Mouse (Mus musculus) A20 (cell line): ENCODE measurements around the gene Atrip.

Source experiments
- DNase-seq: peaks from one replicate; pipeline ENCODE4 v3.0.0-alpha.2; 2011; ENCODE audit warnings: low read depth, low spot score

The Atrip gene

DNA sequence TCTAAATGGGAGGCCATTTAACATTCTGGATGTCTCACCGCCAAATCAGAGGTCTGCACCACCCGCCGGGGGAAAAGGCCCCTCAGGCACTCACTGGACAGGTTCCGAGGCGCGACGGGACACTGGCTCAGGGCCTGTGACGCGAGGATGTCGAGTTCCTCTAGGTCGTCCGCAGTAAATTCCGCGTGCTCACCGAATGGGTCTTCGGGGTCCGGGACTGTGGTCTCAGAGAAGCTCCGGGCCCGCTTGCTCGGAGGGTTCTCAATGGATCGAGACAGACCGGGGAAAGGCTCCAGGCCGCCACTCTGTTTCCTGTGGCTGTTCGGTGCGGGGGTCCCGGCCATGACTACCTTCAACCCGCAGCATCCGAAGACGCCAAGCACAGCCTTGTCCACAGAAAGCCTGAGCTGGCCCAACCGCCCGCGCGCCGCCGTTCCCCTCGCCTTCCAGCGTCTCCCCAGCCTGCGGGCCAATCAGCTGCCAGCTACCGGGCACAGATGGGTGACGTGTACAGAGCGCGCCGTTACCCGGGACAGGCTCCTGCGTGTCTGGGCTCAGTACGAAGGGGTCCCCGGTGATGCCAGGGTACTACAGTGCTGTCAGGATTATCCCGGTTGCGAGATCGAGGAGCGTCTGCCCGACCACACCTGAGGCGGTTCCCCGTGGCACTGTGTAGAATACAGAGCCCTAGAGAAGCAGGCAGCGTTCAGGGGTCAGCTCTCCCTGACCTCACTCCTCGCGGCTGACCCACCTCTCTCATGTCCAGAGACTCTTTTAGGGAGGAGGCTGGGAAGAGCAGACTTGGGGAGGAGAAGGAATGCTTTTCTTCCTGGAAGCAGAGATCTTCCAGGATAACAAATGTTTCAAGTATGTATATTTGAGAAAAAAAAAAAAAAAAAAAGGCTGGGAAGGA, at the start of gene Atrip:
Gene Atrip, minus strand, starts transcription at position 464 of the 913 bp plus-strand sequence.
- peak; percentile 91 for DNase-seq

DNA sequence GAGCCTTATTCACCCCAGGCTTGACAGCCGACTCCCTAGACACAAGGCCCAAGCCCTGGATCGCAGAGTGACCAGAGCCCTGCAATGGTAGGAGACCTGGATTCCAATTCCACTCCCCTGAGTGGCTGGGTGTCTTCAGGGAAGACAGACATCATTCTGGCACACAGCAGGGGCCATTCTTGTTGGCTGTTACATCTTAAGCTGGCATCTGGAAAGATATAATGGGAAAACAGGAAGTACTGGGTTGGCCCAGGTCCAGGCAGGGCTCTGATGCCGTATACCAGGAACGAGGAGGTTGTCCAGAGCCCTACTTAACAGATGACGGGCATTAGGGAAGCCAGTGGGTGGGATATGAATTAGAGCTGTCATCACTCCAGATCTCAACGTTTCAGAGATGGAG, 49.3 kb upstream of the Atrip start:
- no peak for DNase-seq

DNA sequence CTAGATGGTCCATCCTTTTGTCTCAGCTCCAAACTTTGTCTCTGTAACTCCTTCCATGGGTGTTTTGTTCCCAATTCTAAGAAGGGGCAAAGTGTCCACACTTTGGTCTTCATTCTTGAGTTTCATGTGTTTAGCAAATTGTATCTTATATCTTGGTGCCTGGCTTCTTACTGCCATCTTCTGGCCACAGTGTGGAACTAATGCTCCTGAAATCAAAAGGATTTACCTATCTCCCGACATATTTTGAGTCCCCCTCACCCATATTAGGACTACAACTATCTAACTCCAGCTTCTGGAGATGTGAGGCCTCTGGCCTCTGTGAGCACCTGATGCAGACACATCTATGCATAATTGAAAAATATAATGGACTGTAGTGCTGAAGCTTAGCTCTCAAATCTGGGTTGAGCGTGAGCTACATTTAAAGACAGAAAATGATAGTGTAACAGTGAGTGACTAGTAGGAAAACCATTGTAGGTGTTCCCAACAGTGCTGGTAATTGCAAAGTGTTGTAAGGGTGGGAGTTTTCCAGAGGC, 48.7 kb upstream of the Atrip start:
- DNase-seq: peak; percentile 55

DNA sequence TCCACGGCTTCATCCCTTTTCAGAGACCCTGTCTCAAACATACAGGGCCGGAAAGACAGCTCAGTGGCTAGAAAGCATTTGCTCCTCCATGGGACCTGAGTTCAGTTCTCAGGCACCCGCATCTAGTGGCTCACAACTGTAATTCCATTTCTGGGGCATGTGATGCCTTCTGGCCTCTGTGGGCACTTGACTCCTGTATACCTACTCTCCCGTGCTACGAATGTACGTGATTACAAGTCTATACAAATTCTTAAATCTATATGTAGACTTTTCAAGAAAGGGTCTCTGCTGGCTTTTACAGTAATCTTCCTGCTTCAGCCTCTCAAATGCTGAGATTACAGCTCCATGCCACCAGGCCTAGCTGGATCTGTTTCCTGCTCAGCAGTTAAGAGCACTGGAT, 47.0 kb upstream of the Atrip start:
- no peak for DNase-seq

DNA sequence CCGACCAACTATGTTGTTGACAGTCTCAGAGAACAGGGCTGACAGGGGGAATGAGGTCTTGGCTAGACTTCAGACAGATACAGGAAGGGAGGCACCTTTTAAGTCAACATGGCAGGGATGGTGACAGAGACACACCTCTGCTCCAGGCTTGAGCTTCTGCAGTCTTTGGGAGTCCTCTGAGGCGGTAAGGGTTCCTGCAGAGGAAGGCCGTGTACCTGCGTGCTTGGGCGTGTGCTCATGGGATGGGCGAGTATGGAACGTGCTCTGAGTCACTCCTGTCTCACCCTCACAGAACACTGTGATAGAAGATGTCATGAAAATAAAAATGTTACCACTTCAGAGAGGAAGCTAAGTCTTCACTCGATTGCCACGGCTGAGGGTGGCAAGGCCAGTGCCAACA, 45.6 kb upstream of the Atrip start:
- no peak for DNase-seq

DNA sequence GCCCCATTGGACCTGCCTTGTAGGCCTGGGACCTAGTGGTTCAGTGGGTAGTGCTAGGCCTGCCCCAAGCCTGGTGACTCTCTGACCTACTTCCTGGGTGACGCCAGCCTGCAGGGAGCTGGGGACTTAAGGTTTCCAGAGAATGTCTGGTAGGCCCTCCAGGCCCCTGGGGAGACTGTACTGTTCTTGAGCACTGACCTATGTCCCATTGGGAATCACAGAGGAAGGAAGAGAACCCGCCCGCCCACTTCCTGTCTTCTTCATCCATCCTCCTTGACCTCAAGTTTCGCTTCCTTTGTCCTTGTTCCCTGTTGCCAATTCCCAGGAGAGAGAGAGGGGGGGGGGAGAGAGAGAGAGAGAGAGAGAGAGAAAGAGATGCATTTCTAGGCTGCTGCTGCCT, 44.2 kb upstream of the Atrip start:
- no peak for DNase-seq

DNA sequence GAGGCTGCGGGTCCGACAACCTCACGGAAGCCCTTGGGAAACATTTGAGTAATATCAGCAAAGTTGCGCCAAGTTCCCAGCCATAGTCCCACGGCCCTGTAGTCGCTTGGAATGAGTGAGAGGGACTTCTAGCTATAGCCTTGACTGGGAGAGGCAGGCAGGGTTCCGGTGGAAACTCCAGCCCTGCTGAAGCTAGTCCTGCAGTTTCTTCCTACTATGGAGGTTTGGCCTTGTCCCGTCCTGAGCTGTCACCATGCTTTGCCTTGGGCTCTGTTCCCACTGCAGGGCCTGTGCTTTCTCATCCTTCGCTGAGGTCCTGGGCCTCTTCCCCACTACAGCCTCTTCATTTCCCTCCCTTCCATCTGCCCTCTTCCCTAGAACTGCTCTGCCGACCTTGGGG, 42.3 kb upstream of the Atrip start:
- no peak for DNase-seq

DNA sequence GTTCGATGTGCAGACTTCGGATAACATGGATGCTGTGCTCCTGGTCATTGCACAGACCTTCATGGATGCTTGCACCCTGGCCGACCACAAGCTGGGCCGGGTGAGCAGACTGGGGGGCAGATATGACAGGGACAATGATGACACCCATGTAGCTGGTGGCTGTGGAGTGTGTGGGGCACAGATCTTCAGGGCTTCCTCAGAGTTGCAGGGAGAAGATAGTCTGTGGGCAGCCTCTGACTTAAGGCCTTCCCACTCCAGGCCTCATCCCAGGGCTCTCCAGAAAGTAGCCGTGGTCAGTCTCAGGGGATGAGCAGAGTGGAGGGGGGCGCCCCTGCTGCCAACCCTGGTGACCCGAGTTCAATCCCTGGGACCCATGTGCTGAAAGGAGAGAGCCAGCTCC, 40.9 kb upstream of the Atrip start:
- no peak for DNase-seq

DNA sequence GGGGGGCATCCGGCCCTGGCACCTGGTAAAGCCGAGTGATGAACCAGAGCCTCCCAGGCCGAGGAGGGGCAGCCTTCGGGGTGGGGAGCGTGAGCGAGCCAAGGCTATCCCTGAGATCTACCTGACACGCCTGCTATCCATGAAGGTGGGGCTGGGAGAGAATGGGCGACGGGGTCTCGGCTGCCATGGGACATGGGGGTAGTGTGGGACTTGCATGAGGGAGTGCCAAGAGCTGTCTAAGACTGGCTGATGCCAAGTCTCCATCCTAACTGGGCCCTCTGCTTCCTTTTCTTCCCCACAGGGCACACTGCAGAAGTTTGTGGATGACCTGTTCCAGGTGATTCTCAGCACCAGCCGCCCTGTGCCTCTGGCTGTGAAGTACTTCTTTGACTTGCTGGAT, 40.4 kb upstream of the Atrip start:
- DNase-seq: no peak

DNA sequence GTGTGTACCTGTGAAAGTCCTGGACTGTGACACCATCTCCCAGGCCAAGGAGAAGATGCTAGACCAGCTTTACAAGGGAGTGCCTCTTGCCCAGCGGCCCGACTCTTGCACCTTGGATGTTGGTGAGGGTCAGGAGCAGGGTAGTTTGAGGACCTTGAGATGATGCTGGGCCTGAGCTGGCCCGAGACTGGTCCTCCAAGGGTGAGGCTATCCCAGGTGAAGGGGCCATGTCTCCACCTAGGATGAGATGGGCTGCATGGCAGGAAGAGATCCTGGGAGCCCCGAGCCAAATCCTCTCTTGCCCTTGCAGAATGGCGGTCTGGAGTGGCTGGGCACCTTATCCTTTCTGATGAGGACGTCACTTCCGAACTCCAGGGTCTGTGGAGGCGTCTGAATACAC, 39.4 kb upstream of the Atrip start:
- no peak for DNase-seq

DNA sequence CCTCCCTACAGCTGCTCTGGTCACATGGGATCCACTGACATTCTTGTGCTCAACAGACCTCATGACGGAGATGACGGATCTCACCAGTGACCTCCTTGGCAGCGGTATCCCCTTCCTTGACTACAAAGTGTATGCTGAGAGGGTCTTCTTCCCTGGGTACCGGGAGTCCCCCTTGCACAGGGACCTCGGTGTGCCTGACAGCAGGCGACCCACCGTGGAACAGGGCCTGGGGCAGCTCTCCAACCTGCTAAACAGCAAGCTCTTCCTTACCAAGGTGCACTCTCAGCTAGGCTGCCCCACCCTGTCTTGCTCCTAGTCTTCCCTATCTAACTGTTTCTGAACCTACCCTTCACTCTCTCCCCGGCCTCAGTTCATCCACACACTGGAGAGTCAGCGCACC, 37.7 kb upstream of the Atrip start:
- no peak for DNase-seq

DNA sequence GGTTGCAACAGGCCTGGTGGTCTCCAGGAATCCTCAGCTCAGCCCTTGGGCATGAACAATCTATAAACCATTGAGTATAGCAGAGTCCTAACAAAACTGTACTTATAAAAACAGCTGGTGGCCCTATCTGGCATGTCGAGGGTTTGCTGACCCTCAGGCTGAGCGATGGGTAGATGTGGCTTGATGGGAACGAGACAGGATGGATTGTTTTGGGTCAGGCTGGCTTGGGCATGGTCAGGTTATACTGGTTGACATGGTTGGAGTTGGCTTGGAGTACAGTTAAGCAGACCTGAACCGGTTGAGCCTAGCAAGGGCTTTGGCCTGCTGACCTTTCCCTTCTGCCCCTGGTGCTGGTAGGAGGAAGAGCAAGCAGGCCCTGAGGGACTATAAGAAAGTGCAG, 37.2 kb upstream of the Atrip start:
- DNase-seq: no peak

DNA sequence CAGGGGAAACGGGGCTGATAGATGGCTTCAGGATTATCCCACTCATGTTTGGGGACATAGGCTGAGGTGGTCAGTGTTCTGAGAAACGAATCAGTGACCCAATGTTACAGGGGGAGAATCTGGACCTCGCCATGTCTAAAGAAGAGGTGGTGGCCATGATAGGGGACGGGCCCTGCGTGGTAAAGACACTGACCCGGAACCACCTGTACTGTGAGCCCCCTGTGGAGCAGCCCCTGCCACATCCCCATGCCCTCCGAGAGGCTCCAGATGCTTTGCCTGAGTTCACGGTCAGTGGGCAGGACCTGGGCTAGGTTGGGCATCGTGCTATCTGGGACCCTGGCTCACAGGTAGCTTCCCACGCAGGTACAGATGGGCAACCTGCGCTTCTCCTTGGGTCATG, 36.3 kb upstream of the Atrip start:
- no peak for DNase-seq

DNA sequence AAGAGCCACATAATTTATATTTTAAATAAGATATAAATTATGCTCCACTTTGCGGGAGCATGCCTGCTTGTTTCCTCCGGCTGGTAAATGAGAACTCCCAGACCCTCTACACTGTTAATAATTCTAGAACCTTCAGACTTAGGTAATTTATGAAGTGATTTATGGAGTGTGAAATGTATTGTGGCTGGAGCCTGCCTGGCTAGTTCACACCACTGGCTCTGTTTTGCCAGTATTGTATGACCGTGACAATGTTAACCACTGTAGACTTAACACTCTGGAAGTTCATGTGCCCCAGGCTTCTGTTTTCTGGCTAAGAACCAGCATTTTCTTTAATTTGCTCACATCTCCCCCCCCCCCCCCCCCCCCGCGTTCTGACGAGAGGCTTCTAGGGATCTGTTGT, 33.4 kb upstream of the Atrip start:
- DNase-seq: no peak

DNA sequence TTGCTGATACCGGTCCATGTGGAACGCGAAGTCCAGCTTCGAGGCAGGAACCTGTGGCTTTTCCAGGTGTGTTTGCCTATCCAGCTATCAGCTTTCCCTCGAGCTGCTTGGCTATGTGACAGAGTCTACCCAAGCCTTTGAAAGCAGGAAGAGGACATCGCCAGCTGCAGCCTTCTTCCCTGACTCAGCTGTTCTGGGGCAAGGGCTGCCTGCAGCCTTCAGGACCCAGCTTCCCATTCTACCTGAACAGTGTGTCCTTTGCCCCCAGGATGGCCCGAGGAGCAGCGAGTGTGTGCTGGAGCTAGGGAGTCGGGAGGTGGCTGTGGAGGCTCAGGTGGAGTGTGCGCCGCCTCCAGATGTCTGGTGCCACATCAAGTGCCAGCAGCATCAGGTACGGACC, 31.7 kb upstream of the Atrip start:
- no peak for DNase-seq

DNA sequence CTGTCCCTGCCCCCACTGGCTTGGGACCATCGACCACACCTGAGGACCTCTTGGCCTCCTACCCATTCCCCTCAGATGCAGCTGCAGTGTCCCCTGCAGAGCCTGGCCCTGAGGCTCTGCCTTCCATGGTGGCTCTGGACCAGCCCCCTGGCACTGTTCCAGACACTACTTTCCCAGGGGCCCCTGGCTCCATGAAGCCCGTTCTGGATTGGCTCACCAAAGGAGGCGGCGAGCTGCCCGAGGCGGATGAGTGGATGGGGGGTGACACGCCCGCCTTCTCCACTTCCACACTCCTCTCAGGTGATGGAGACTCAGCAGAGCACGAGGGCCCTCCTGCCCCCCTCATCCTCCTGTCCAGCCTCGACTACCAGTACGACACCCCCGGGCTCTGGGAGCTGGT, 31.1 kb upstream of the Atrip start:
- DNase-seq: no peak

DNA sequence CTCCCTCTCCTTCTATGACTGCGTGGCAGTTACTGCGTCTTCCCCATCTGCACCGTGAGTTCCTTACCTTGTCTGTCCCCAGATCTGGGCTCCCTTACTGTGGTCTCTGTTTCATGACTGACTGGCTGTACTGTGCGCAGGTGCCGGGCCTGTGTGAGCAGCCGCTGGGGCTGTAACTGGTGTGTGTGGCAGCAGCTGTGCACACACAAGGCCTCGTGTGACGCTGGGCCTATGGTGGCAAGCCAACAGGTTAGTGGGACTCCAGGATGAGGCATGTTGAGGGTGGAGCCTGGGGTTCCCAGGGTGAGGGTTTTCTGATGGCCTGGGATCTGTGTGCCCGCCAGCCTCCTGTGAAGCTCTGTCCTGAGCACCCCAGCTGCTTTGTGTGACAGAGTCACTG, 30.2 kb upstream of the Atrip start:
- DNase-seq: no peak

DNA sequence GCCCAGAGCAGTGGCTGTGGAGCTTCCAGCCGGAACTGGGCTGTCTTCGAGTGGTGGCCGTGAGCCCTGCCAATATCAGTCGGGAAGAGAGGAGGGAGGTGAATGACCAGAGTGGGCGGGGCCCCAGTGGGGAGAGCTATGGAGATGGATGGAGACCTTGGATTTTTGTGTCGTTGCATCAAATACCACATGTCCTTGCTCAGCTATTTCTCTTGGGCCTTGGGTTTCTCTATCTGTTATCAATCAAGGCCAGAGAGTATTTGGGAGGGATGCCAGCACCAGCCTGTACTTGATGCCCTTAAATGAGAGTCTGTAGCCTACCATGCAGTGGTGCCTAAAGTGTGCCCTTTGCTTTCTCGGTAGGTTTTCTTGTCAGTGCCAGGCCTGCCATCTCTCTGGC, 29.3 kb upstream of the Atrip start:
- DNase-seq: no peak

DNA sequence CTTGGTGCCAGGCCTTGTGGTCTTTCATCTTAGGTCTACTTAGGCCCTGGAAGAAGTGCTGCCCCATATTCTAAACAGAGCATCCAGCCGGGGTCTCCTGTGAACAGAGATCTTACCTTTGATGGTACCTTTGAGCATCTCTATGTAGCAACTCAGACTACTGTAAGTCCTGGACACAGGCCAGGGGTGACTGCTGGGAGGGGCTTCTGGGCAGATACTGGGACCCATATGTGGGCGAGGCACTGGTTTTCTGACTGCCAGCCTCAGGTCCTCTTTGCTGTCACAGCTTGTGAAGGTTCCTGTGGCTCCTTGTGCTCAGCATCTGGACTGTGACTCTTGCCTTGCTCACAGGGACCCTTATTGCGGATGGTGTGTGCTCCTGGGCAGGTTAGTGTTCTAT, 28.6 kb upstream of the Atrip start:
- DNase-seq: no peak

DNA sequence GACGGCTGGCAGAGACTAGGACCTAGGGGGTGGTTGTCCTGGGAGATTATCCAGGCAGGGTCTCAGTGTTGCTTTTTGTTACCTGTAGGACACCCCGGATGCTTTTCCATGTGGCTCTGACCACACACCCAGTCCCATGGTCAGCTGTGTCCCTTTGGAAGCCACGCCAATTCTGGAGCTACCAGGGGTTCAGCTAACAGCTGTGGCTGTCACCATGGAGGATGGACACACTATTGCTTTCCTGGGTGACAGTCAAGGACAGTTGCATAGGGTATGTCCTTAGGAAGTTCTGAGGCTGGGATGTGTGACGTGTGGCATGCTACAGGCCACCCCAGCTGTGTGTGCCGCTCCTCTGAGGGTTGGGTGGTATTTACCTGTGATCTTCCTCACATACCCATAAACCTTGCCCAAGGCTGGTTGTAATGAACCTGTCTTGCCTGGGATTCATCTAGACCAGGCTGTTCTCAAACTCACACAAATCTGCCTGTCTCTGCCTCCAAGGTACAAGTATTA, 28.1 kb upstream of the Atrip start:
- no peak for DNase-seq

DNA sequence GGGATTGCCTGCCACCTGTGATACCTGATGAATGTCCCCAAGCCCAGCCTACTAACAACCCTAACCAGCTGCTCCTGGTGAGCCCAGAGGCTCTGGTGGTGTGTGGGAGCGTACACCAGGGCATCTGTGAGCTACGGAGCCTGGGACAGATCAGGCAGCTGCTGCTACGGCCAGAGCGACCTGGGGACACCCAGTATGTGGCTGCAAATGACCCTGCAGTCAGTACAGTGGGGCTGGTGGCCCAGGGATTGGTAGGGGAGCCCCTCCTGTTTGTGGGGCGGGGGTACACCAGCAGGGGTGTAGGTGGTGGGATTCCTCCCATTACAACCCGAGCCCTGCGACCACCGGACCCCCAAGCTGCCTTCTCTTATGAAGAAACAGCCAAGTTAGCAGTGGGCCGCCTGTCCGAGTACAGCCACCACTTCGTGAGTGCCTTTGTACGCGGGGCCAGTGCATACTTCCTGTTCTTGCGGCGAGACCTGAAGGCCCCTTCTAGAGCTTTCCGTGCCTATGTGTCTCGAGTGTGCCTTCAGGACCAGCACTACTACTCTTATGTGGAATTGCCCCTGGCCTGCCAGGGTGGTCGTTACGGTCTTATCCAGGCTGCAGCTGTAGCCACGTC, 26.5 kb upstream of the Atrip start:
- peak; percentile 15 for DNase-seq

DNA sequence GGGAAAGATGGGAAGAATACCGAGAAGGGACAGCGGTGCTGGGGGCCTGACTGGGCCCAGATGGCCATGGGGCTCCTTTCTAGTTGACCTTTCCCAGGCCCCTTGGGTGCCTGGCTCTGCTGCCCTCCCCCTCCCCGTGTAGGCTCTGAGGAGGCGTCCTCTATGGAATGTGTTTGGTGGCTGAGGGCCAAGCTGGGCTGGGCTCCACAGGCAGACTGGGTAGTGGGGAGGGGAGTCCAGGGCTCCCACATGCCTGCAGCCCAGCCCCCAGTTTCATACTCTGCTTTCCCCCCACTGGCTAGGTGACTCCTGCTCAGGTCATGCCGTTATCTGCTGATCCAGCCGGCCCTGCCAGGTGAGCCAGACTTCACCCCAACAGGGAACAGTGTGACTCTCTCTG, 25.0 kb upstream of the Atrip start:
- no peak for DNase-seq

DNA sequence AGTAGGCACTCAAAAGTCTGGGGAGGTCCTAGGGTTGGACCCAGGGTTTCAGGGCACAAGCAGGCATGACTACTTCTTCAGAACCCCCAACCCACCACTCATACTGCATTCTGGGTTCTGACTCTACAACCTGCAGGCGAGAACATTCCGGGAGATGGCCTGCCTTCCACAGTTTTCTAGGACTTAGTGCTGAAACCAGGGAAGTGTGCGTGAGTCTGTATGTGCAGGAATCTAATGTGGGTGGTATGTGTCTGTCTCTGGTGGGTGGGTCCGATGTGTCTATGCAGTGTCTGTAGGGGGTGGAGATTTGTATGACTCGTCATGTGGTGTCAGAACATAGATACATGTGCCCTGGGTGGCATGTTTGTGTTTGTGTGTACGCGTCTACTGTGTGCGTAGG, 24.4 kb upstream of the Atrip start:
- no peak for DNase-seq
